Mouse (Mus musculus) cerebellum, adult (tissue): Measurements from ENCODE around the gene Vav1.

ENCODE experiments used
- ATAC-seq: cut with Nextera tagmentation; 2 replicates; pipeline ENCODE4 v1.9.2; 2017; ENCODE audit warnings: mild to moderate bottlenecking, moderate library complexity, mixed read lengths; ENCODE audit not compliant: insufficient number of reproducible peaks, low FRiP score, low TSS enrichment

Gene Vav1

GRCm38 (mm10) chr17:57278943-57279590 is at the start of gene Vav1:
TSS of gene Vav1 (plus strand) at chr17:57279100.
- ATAC-seq: no peak

- no peak for ATAC-seq
These were observed 48.8 kb upstream of the Vav1 start for GRCm38 (mm10) chr17:57229851-57230727.

- ATAC-seq: no peak
These were observed 48.2 kb upstream of the Vav1 start for GRCm38 (mm10) chr17:57230728-57231125.

GRCm38 (mm10) chr17:57231321-57231771 is 47.6 kb upstream of the Vav1 start:
- ATAC-seq: no peak

GRCm38 (mm10) chr17:57232200-57232599 is 46.7 kb upstream of the Vav1 start:
- no peak for ATAC-seq

- no peak for ATAC-seq
These were observed 45.9 kb upstream of the Vav1 start for GRCm38 (mm10) chr17:57233038-57233437.

- no peak for ATAC-seq
These were observed 44.5 kb upstream of the Vav1 start for GRCm38 (mm10) chr17:57234254-57234928.

GRCm38 (mm10) chr17:57235803-57236202 is 43.1 kb upstream of the Vav1 start:
- ATAC-seq: no peak

GRCm38 (mm10) chr17:57237181-57237580 is 41.7 kb upstream of the Vav1 start:
- no peak for ATAC-seq

- no peak for ATAC-seq
These were observed 35.1 kb upstream of the Vav1 start for GRCm38 (mm10) chr17:57243650-57244370.

- ATAC-seq: no peak
These were observed 33.5 kb upstream of the Vav1 start for GRCm38 (mm10) chr17:57245311-57245929.

GRCm38 (mm10) chr17:57246663-57247392 is 32.1 kb upstream of the Vav1 start:
- ATAC-seq: no peak

GRCm38 (mm10) chr17:57247393-57248200 is 31.3 kb upstream of the Vav1 start:
- peak; percentile 92 for ATAC-seq

GRCm38 (mm10) chr17:57248201-57248699 is 30.6 kb upstream of the Vav1 start, which contains the start of gene Gpr108:
TSS of gene Gpr108 (minus strand) at chr17:57248446.
- ATAC-seq: peak; percentile 65

- no peak for ATAC-seq
These were observed 30.1 kb upstream of the Vav1 start for GRCm38 (mm10) chr17:57248771-57249170.

GRCm38 (mm10) chr17:57249186-57250181 is 29.4 kb upstream of the Vav1 start, which contains the start of gene Trip10:
TSS of gene Trip10 (plus strand) at chr17:57249455.
- no peak for ATAC-seq
